Mouse (Mus musculus) kidney, adult 18-20 months (tissue): ENCODE results near the gene Traf7.

Source experiments
- DNase-seq: peaks from one replicate; pipeline ENCODE4 v3.0.0; 2021

The Traf7 gene

GRCm38 (mm10) chr17:24527723-24528559 lies at the start of gene Traf7:
TSS of gene Traf7 (minus strand) at chr17:24527938.
- DNase-seq: peak; percentile 91

GRCm38 (mm10) chr17:24573811-24574210 lies 46.1 kb upstream of the Traf7 start:
- DNase-seq: no peak

GRCm38 (mm10) chr17:24572651-24573245 lies 45.0 kb upstream of the Traf7 start:
- DNase-seq: no peak

DNA sequence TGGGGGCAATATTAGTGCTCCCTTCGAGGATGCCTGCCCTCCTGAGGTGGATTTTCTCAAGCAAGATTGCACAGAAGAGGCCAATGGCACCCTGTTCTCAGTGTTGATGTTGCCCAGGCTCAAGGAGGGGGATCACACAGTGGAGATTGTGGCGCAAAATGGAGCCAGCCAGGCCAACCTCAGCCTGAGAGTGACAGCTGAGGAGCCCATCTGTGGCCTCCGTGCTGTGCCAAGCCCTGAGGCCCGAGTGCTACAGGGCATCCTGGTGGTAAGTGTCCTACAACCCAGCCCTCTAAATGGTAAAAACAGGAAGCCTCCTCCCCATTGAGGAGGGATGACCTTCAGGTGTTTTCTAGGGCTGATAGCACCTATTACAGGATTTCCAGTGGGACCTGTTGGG lies 42.1 kb upstream of the Traf7 start:
- DNase-seq: no peak

GRCm38 (mm10) chr17:24567034-24567779 lies 39.5 kb upstream of the Traf7 start:
- peak; percentile 14 for DNase-seq

DNA sequence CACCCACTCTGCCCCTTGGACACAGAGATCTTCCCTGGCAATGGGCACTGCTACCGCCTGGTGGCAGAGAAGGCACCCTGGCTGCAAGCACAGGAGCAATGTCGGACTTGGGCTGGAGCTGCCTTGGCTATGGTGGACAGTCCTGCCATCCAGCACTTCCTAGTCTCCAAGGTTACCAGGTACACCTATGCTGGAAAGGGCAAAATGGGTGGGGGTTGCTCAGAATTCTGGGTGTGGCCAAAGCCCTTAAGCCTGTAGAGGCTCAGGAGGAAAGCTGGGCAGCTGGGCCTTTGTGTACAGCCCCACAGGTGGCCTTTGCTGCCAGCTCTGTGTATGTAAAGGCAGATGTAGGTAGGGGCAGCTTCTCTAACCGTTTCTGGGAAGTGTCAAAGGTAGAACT lies 38.1 kb upstream of the Traf7 start:
- DNase-seq: no peak

GRCm38 (mm10) chr17:24565092-24565491 lies 37.4 kb upstream of the Traf7 start:
- DNase-seq: no peak

DNA sequence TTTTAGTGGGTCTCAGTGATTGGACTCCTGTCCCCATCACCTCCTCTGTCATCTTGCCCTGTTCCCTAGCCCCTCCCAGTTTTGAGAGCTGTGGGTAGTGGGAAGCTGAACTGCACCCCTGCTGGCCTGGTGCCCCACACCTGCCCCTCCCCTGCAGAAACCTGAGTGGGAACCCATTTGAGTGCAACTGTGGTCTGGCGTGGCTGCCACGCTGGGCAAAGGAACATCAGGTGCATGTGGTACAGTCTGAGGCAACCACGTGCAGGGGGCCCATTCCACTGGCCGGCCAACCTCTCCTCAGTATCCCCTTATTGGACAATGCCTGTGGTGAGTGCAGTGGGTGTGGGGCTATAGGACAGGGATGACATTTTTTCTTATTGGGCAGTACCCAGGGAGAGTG lies 36.7 kb upstream of the Traf7 start:
- DNase-seq: no peak

GRCm38 (mm10) chr17:24563638-24564037 lies 35.9 kb upstream of the Traf7 start:
- no peak for DNase-seq

- DNase-seq: no peak
These were observed 33.9 kb upstream of the Traf7 start for GRCm38 (mm10) chr17:24561592-24561991.

GRCm38 (mm10) chr17:24560301-24561028 lies 32.7 kb upstream of the Traf7 start:
- DNase-seq: no peak

DNA sequence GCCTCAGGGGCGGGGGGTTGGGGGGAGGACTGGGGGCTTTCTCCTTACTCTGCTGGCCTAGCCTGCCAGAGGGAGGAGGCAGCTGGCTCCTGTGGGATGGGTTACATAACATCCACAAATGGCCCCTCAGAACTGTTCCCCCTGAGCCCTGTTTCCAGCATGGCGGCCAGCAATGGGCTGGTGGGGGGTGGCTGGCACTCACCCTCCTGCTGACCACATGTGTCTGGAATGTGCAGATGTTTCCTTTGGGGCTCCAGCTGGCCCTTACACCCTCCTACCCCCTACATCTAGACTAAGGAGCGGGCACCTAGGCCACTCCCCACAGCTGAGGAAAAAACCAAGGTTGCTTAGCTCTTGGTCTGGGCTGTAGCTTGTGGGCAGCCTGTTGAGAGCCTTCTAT lies 31.4 kb upstream of the Traf7 start:
- no peak for DNase-seq

GRCm38 (mm10) chr17:24558600-24559099 lies 30.9 kb upstream of the Traf7 start:
- DNase-seq: peak; percentile 14

DNA sequence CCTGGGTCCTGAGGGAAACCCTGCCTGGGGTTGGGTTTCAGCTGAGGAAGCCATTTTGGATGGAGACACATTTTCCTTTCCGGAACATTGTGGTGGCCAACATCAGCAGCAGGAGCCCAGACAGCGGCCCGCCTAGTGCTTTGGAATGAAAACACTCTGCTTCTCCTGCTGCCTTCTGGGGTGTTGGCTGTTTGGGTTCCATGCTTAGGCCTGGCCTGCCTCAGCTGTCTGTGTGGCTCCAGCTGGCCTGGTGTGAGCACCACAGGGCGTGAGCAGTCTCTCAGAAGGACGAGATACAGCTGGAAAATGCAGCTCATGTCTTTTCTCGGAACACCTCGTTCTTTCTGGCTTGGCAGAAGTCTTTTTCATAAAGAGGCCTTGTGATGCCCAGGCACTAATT lies 29.4 kb upstream of the Traf7 start:
- DNase-seq: no peak

GRCm38 (mm10) chr17:24551050-24551444 lies 23.3 kb upstream of the Traf7 start:
- DNase-seq: no peak

GRCm38 (mm10) chr17:24550416-24551049 lies 22.8 kb upstream of the Traf7 start:
- peak; percentile 79 for DNase-seq

GRCm38 (mm10) chr17:24549618-24550415 lies 22.1 kb upstream of the Traf7 start, which contains the start of gene Pkd1:
TSS of gene Pkd1 (plus strand) at chr17:24549834.
- peak; percentile 100 for DNase-seq

DNA sequence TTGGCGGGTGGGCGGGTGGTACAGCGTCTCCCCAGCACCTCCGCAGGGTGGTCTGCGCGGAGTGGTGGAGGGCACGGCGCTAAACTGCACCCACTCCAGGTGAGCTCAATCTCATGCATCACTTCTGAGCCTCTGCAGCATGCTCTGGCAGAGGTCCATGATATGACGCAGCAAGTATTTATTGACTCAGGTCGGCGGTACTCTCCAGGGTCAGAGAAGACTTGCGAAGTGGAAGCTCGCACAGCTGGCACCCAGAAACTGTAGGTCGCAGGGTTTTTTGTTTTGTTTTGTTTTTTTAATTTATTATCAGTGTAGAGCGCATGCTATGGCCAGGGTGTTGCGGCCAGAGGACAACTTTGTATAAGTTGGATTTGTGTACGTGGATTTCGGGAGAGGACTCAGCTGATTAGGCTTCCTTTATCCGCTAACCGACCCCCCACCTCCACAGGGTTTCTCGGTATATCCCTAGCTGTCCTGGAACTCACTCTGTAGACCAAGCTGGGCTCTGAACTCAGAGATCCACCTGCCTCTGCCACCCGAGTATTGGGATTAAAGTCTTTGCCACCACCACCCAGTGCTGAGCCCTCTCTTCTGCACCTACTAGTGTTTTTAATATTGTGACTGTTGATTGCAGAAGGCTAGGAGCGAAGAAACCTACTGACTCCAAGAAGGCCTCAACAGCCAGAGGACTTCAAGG lies 21.3 kb upstream of the Traf7 start:
- peak; percentile 76 for DNase-seq

DNA sequence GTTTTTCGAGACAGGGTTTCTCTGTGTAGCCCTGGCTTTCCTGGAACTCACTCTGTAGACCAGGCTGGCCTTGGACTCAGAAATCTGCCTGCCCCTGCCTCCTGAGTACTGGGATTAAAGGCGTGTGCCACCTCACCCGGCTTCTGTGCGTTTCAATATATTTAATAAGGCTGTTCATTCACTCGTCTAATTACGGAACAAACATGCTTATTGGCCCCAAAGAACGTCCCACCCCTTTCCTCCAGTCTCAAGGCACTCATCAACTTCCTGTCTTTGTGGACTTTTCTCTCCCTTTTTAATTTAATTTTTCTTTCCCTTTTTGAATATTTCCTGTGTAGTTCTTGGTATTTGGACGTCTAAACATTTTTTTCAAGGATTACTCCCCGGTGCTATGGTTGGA lies 20.7 kb upstream of the Traf7 start:
- peak; percentile 34 for DNase-seq

DNA sequence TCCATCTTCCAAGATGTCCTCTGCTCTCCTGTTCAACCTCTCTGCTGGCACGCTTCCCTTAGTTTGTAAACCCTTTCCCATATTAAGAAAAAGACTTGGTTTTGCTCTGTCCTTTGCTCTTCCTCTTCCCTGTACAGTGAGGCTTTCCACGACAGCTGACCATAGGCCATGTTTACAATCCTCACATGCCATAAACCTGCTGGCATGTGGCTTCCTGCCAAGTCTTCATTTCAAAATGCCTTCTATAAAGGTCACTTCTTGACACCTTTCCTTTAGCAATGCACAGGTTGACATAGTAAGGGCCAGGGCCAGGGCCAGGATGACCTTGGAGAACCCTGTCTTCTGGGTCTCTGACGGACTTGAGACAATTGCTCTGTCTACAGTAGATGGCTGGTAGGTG lies 18.5 kb upstream of the Traf7 start:
- DNase-seq: peak; percentile 11

- DNase-seq: no peak
These were observed 17.5 kb upstream of the Traf7 start for GRCm38 (mm10) chr17:24545247-24545646.
